Mouse (Mus musculus): ENCODE results near the gene Chst8.

Chst8 gene

DNA sequence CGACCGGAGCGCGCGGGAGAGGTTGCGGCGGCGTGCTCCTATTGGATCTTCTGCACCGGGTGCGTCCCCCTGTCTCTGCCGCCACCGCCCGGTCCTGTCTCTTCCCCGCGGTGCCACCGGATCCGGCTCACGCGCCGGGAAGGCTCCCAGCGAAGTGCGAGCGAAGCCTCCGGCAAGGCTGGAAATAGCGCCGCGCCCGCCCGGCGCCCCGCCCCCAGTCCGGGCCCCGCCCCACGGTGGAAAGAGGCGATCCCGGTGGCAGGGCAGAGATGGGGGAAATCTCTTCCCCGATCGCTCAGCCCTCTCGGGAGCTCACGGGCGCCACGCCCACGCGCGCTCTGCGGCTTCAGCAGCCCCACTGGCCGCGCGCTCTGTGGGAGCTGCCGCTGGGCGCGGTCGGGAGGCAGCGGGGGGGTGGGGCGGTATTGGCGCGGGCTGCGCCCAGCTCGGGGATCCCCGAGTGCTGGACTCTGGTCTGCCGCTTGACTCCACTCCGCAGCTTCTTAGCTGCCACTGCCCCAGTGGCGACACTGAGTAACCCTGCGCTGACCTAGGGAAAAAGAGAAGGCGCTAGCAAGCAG lies at the start of gene Chst8:
Chst8 (minus strand) TSS at position 181 of the 581 bp plus-strand sequence.
- peak; percentile 81 for DNase-seq

- DNase-seq: no peak
Measured at GRCm38 (mm10) chr7:34858291-34858690, 45.8 kb upstream of the Chst8 start.

- DNase-seq: no peak
Measured at GRCm38 (mm10) chr7:34854781-34855352, 42.4 kb upstream of the Chst8 start.

DNA sequence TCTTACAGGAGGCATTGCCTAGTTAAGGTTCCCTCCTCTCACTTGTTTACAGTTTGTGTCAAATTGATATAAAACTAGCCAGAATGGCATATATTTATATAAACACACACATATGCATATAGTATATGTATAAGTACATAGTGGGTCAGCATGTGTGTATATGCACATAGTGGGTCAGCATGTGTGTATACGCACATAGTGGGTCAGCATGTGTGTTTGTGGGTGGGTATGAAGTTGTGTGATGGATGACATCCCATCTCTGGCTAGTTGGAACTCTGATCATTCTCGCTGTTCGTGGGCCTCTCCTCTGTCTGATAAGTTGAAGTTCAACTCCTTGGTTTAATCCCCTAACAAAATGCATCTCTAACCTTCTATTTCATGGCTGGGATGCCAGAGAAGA lies 40.9 kb upstream of the Chst8 start:
- no peak for DNase-seq

DNA sequence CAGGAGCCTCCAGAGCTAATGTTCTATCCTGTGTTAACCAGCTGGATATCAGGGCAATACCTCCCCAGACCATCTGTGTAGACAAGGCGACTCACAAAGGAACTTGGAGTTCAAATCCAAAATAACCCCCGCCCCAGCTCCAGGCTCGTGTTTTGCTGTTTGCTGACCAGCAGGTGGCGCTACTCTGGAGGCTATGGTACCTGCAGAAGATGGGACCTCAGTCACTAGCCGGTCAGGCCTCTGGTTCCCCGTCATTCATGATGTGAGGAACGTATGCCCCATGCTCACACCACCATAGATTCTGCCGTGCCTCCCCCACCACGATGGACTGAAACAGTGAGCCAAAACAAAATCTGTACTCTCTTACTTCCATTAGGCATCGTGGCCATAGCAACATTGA lies 37.1 kb upstream of the Chst8 start:
- peak; percentile 28 for DNase-seq

DNA sequence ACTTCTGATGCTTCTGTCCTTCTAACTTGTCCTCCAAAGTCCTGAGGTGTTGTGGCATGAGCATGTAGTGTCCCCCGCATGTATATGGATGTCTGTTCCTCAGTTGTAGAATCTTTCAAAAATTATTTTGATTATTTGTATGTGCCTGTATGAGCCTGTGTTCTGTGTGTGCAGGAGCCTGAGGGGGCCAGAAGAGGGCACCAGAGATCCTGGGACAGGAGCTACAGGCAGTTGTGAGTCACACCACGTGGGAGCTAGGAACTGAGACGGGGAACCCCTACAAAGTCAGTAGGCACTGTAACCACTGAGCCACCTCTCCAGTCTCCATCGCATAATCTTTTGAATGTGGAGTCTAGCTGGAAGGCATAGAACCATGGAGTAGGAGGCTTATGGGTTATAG lies 36.3 kb upstream of the Chst8 start:
- DNase-seq: no peak

DNA sequence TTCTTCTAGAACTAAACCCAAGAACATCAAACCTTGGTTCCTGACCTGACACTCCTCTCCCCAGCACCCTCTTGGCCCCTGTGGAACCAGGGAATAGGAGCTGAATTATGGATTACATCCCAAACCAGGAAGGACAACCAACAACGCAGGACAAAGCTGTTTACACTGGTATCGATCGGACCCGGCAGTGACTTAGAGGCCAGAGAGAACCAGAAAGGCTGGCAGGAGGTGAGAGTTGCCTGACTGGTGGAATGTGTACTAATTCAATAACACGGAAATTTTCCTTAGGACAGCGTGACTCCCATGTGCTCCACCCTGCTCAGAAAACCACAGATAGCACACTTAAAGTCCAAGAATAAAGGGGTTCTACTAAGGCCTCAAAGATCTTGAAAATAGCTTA lies 35.4 kb upstream of the Chst8 start:
- no peak for DNase-seq

DNA sequence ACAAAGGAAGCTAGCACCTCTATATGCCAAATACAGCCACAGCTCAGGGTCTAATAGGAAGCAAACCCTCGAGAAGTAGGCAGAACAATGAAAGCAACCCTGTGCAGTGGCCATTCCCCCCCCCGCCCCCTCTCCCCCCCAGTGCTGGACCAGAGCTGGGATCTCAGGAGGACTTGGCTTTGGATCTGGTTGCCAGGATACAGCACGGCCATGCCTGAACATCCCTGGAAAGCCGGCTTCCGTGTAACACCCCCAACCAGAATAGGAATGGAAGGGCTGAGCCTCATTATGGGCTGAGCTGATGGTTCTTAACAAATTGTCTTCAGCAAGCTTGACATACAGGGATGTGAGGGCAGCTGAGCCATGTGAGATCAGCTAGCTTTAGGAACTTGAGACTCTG lies 34.9 kb upstream of the Chst8 start:
- no peak for DNase-seq

DNA sequence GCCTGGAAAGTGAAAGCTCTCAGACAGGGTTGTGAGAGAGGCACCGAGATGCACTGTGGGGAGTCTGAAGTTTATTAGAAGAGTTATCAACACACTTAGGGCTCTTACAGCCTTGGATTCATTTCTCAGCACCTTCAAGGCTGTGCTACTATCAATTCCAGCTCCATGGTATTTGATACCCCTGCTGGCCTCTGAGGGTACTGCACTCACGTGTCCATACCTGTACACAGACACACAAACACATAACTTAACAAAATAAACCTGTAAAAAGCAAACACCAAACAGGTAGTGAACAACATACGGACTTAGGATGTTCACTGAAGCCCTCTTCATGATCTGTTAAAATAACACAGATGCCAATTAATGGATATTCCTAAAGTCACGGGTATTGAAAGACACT lies 26.2 kb upstream of the Chst8 start:
- no peak for DNase-seq

- DNase-seq: no peak
Measured at GRCm38 (mm10) chr7:34838231-34838630, 25.7 kb upstream of the Chst8 start.

GRCm38 (mm10) chr7:34826255-34826909 lies 13.9 kb upstream of the Chst8 start:
- DNase-seq: no peak

DNA sequence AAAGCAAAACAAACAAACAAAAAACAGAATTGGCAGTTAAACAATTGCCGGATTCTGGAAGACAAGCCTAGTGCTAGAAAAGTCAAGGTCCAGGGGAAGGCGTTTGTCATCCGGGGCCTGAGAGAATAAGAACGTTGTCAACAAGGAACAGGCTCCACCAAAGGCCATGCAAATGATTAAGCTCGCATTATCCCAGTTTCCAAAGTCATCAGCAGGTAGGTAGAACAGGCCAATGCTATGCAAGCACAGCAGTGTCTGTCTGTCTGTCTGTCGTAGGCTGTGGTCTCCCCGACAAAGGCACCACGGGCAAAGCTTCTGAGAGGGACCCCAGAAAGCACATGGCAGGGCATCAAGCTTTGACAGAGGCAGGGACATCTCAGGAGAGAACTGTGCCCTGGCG lies 9.1 kb upstream of the Chst8 start:
- peak; percentile 21 for DNase-seq

DNA sequence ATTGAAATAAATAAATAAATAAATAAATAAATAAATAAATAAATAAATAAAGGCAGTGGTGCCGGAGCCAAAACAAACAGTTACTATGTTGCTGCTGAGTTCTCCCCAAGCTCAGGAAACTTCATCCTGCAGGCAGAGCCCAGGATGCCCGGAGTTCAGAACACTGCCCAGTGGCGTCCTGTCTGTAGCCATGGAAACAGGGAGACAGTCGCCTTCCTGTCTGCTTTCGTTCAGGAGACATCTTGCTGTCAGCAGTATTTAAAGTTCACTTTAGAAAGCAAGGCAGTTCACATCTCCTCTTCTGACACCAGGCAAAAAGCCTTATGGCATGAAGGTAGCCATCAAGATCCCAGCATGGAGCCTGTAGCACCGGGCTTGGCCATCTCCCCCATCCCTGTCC lies 8.0 kb upstream of the Chst8 start:
- peak; percentile 32 for DNase-seq

- DNase-seq: no peak
Measured at GRCm38 (mm10) chr7:34819796-34820195, 7.3 kb upstream of the Chst8 start.

GRCm38 (mm10) chr7:34818660-34819059 lies 6.1 kb upstream of the Chst8 start:
- DNase-seq: no peak

- DNase-seq: no peak
Measured at GRCm38 (mm10) chr7:34816981-34817380, 4.5 kb upstream of the Chst8 start.

- no peak for DNase-seq
Measured at GRCm38 (mm10) chr7:34814801-34815200, 2.3 kb upstream of the Chst8 start.

DNA sequence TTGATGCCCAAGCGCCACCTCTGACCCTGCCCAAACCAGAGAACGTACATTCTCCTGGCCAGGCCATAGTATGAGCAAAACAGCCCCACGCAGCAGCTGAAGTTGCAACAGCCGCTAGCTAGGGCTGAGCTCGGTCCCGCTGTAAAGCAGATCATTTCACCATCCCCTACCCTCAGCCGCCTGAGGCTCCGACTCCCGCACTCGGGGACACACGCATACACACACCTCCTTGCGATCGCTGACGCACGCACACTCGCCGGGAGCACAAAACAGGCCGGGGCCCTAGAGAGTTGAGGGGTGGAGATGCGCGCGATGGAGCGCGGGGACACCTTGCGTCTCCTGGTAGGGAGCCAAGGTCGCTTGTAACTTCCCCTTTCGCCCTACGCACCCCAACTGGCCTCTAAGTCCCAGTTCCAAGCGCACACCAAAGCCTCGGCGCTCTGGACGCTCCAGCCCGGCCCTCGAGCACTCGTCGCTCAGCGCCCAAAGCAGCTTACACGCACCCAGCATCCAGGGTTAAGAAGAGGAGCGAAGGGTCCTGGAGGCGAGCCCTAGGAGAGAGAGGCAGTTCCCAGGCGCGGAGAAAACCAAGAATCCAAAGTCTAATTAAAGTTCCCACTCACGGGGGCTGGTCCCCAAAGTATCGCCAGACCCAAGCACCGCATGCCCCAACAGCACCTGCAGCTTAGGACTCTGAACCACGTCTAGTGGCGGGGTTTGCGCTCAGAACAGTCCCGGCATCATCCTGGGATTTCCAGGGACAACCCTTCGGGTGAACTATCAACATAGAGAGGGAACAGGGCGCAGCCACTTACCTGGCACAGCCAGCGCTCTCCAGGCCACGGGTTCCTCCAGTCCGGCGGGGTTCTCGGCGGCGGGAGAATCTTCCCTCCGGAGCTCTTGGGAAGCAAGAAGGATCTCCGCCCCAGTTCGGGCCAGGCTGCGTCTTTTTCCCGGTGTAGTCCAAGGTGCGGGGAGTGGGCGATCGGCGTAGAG lies 682 bp downstream of the Chst8 start:
- peak; percentile 19 for DNase-seq

- DNase-seq: no peak
Measured at GRCm38 (mm10) chr7:34811060-34811459, 1.5 kb downstream of the Chst8 start.

DNA sequence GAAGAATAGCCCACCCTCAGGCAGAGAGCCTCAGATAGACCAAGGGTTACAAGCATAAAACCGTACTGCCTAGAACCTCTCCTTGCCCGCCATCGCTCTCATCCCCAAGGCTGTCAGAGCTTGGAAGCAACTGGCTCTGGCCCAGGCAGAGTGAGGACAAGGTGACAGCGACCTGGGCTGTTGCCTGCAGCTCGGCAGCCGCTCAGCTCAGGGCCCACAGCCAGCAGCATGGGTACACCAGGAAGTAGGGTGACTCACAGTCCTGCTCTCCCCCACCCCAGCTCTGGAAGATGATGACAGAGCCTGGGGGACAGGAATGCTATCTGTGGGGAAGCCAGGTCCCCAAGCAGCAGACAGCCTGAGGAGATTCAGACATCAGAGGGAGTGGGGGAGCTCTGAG lies 6.2 kb downstream of the Chst8 start:
- peak; percentile 39 for DNase-seq

DNA sequence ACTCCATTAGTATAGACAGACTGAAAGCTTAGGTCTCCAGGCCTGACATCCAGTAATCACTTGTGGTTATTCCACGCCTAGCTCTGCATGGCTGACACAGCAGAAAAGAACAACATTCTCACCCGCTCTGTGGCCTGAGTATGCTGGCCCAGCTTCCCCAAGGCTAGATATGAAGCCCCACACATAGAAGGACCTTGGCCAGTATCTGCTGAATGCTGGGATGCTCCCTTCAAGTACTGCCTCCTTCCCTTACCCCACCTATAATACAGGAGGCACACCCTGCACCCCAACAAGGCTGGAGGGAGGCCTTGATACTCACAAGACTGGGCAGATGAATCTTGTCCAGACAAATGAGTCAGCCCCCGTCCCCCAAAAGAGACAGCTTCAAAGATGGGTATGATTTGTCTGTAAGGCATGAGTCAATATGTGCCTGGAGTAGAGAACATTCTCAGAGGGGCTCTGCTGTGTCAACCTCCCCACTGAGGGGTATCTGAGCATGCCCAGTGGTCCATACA lies 6.8 kb downstream of the Chst8 start:
- DNase-seq: no peak

- DNase-seq: peak; percentile 43
Measured at GRCm38 (mm10) chr7:34805042-34805441, 7.5 kb downstream of the Chst8 start.

DNA sequence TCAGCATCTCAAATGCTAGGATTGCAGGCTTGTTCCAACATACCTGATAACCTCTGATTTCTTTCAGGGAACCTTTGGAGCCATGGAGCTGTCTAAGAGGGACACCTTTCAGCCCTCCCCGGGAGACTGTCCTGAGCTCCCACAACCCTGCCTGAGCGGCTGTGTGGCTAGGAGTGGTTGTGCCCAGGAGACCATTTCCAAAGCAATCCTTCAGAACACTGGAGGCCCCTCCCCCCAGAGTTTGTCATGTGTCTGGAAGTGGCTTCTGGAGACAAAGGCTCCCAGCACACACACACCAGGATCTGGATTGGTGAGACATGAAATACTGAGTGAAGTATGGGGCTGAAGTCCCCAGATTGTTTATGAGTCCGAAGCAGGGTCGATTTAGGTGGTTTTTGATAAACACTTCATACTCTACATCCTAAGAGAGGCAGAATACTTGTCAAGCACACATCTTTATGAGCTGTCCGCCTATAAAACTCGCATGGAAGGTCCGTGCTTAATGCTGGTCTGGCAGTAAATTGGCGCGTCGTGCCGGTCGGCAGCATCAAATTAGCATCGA lies 12.5 kb downstream of the Chst8 start:
- no peak for DNase-seq

Data from kidney, adult 9 months (tissue).